8 mouse cellular contexts compared by ENCODE assay signal in genomic region chr7:13054287-13055010, GRCm38 (mm10). TPM values are rescaled to one million over a fixed set of nuclear protein-coding genes. Genes with fewer than 3 reads are reported as not detected.
DNase-seq lines count a peak whose midpoint lies in the region; ATAC-seq lines count a peak whose summit lies in the region.

Gene Mzf1, minus strand, starts transcription at chr7:13054764.

- DNase-seq in adipocyte (ENCODE audit: low spot score), result peak; percentile 92
- peak; percentile 98 for DNase-seq in embryo, embryonic 10 days (ENCODE audit: low spot score)
- peak; percentile 90 for DNase-seq in gastrocnemius, postnatal 14 days
- DNase-seq in left cerebral cortex, postnatal 10 days (ENCODE audit: extremely low spot score in 1 of 2, low spot score in 2 of 2), result peak; percentile 98
- DNase-seq in right cerebral cortex, postnatal 25 days, result peak; percentile 92
- peak; percentile 84 to 91 for DNase-seq in urinary bladder, postnatal 4 days (ENCODE audit: low spot score in 2 of 2)

- ATAC-seq in inflammation-experienced regulatory T-cells, adult 6 months, result peak; percentile 94
- ATAC-seq in megakaryocyte-erythroid progenitor cell, adult 5-6 weeks (replicated peaks; ENCODE audit: low FRiP score, low TSS enrichment, poor library complexity, severe bottlenecking), result peak; percentile 88

- intact Hi-C loops in gastrocnemius, postnatal 14 days (cut with DNase I; ENCODE audit: low total_unique reads), result loop anchor here (5.0 kb wide), 2 partner anchors 137 to 152 kb away; no protein-coding TSS in a partner anchor
- intact Hi-C loops in left cerebral cortex, postnatal 10 days (cut with DNase I), result loop anchor here (5.0 kb wide), 1 partner anchor 233 kb away; no protein-coding TSS in a partner anchor

RNA-seq across cellular contexts. Expression of gene Mzf1, which starts in this region (rescaled TPM):
- under 1 TPM; 0.80 to 0.98 TPM for total RNA-seq in gastrocnemius, postnatal 14 days (2021)
- polyA plus RNA-seq in inflammation-experienced regulatory T-cells, adult 6 months (2017; shearing (Covaris generic)), result under 1 TPM; 0.18 to 0.35 (median 0.20) TPM
- 10 to 100 TPM; 15.2 to 15.9 TPM for total RNA-seq in left cerebral cortex, postnatal 10 days (2021)
- 0.62 and 3.9 TPM in 2 replicates for total RNA-seq in megakaryocyte-erythroid progenitor cell, adult 5-6 weeks (2014; fragmentation: Nextera tagmentation)
- 0.47 and 1.3 TPM in 2 replicates for total RNA-seq in megakaryocyte-erythroid progenitor cell, adult 5-6 weeks (2017)

Comparison
In these comparisons a context has a peak if more than half of its experiments do, and no peak if none do; other contexts are left out.
1. Peak in every context shown above with its lines: DNase-seq and ATAC-seq.
2. Peak in DNase-seq in gastrocnemius, postnatal 14 days; RNA of the gene not detected or under 1 TPM.
3. Peak in ATAC-seq in inflammation-experienced regulatory T-cells, adult 6 months; RNA of the gene not detected or under 1 TPM.